Mouse (Mus musculus): ENCODE results near the gene Drd1. TPM values are rescaled to one million over a fixed set of nuclear protein-coding genes. Genes with fewer than 3 reads are reported as not detected.
A peak's percentile ranks its signal among the peaks of the same experiment; 100 is the strongest.

Gene Drd1
- polyA plus RNA-seq (2014; fragmentation: Nextera tagmentation; extraction: Ambion mirVana), result 0.05 and 0.16 TPM in 2 replicates

DNA sequence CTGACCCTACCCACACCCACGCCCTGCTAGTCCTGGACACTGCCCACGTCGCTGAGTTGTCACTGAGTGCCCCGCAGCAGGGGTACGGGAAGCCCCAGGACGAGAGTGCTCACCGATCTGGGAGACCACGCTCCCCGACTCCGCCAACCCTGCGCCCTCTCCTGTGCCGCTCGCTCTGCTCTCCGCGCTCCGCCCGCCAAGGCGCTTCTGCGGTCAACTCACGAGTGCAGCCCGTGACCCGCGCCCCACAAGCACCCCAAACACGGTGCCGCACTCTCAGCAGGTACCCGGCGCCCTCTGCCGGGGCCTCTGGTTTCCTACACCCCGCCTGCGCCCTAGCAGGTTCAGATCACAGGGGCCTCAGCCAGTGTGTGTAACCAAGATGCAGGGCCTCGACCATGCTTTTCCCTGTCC lies at the start of gene Drd1:
TSS of gene Drd1 (minus strand) at position 258 of the 414 bp plus-strand sequence.
- no peak within 1 kb of the TSS for H3K27ac ChIP-seq (ENCODE audit: low read depth, low read length)
- no peaks in the 10 kb centered on the region for H3K36me3 ChIP-seq (ENCODE audit: control insufficient read depth, insufficient read depth, low read length)
- H3K9ac ChIP-seq (ENCODE audit: low read depth, low read length), result peak within 1 kb of the TSS; percentile 38; the same call in 1 of the 2 replicates
- H3K4me1 ChIP-seq (ENCODE audit: control insufficient read depth, insufficient read depth, low read length), result no peaks in the 10 kb centered on the region
- WGBS, result under 1% methylated on average over 31 of the region's 31 CpGs
- H3K4me3 ChIP-seq (ENCODE audit: low read length), result peak within 1 kb of the TSS; percentile 41
- H3K27me3 ChIP-seq (ENCODE audit: control insufficient read depth, insufficient read depth, low read length), result peaks cover 21% of the 10 kb centered on the region
- H3K4me2 ChIP-seq (replicated peaks; ENCODE audit: low read depth, low read length), result peak within 1 kb of the TSS; percentile 85
- ATAC-seq (ENCODE audit: low FRiP score, low TSS enrichment), result peak; percentile 73; the same call in 1 of the 2 replicates
- no peaks in the 10 kb centered on the region for H3K9me3 ChIP-seq (ENCODE audit: control insufficient read depth, low read length)

- Histone ChIP-seq H3K27me3 (ENCODE audit: control insufficient read depth, insufficient read depth, low read length) (no peaks in the 10 kb centered on the region), H3K9me3 (ENCODE audit: control insufficient read depth, low read length) (no peaks in the 10 kb centered on the region), H3K9ac (ENCODE audit: low read depth, low read length) (no peak overlapping the region), H3K4me2 (replicated peaks; ENCODE audit: low read depth, low read length) (no peak overlapping the region), H3K27ac (ENCODE audit: low read depth, low read length) (no peak overlapping the region), H3K4me3 (ENCODE audit: low read length) (no peak overlapping the region), H3K36me3 (ENCODE audit: control insufficient read depth, insufficient read depth, low read length) (peaks cover 24% of the 10 kb centered on the region; the same call in 1 of the 2 replicates), H3K4me1 (ENCODE audit: control insufficient read depth, insufficient read depth, low read length) (no peaks in the 10 kb centered on the region)
- 67% methylated on average over 10 of the region's 10 CpGs for WGBS
- ATAC-seq (ENCODE audit: low FRiP score, low TSS enrichment), result no peak
Measured at GRCm38 (mm10) chr13:54103866-54104265, 48.4 kb upstream of the Drd1 start.

DNA sequence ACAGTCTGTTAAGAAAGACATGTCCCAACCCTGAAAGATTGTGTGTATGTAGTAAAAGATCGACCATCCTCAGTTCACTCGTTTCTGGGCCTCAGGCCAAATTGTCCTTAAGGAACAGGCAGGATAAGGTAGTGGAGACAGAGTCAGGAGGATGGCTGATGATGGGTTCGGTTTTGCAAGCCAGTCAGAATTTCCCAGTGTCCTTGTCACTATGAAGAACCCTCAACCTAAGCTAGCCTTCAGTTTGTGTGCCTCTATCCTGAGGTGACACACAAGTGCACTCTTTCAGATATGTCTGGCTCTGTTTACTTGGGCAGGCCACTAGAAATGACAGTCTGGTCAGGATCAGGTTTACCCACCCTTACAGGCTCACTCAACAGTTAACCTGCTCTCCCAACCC lies 47.8 kb upstream of the Drd1 start:
- 86% methylated on average over 3 of the region's 3 CpGs for WGBS
- Histone ChIP-seq H3K9me3 (ENCODE audit: control insufficient read depth, low read length) (no peaks in the 10 kb centered on the region), H3K27ac (ENCODE audit: low read depth, low read length) (no peak overlapping the region), H3K4me2 (replicated peaks; ENCODE audit: low read depth, low read length) (no peak overlapping the region), H3K9ac (ENCODE audit: low read depth, low read length) (no peak overlapping the region), H3K36me3 (ENCODE audit: control insufficient read depth, insufficient read depth, low read length) (peaks cover 25% of the 10 kb centered on the region; the same call in 1 of the 2 replicates), H3K4me1 (ENCODE audit: control insufficient read depth, insufficient read depth, low read length) (no peaks in the 10 kb centered on the region), H3K27me3 (ENCODE audit: control insufficient read depth, insufficient read depth, low read length) (no peaks in the 10 kb centered on the region), H3K4me3 (ENCODE audit: low read length) (no peak overlapping the region)
- ATAC-seq (ENCODE audit: low FRiP score, low TSS enrichment), result no peak

DNA sequence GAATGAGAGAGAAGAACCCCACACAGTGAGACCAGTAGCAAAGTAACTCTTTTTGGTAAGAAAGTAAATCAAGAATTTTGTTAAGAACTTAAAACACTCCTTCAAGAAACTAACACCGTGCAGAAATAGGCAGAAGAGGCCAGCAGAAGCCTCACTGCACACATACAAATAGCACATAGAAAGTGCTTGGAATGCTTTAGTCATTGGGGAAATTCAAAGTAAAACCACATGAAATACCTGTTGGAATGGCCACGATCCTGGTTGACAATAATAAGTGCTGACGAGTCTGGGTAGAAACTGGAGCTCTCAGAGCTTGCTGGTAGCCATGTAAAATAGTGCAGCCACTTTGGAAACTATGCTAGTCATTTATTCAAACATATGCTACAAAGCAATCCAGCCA lies 46.6 kb upstream of the Drd1 start:
- 92% methylated on average over 3 of the region's 3 CpGs for WGBS
- Histone ChIP-seq H3K27me3 (ENCODE audit: control insufficient read depth, insufficient read depth, low read length) (no peaks in the 10 kb centered on the region), H3K4me2 (replicated peaks; ENCODE audit: low read depth, low read length) (no peak overlapping the region), H3K27ac (ENCODE audit: low read depth, low read length) (no peak overlapping the region), H3K9me3 (ENCODE audit: control insufficient read depth, low read length) (no peaks in the 10 kb centered on the region), H3K4me1 (ENCODE audit: control insufficient read depth, insufficient read depth, low read length) (no peaks in the 10 kb centered on the region), H3K4me3 (ENCODE audit: low read length) (no peak overlapping the region), H3K36me3 (ENCODE audit: control insufficient read depth, insufficient read depth, low read length) (peaks cover 32% of the 10 kb centered on the region), H3K9ac (ENCODE audit: low read depth, low read length) (no peak overlapping the region)
- ATAC-seq (ENCODE audit: low FRiP score, low TSS enrichment), result no peak

DNA sequence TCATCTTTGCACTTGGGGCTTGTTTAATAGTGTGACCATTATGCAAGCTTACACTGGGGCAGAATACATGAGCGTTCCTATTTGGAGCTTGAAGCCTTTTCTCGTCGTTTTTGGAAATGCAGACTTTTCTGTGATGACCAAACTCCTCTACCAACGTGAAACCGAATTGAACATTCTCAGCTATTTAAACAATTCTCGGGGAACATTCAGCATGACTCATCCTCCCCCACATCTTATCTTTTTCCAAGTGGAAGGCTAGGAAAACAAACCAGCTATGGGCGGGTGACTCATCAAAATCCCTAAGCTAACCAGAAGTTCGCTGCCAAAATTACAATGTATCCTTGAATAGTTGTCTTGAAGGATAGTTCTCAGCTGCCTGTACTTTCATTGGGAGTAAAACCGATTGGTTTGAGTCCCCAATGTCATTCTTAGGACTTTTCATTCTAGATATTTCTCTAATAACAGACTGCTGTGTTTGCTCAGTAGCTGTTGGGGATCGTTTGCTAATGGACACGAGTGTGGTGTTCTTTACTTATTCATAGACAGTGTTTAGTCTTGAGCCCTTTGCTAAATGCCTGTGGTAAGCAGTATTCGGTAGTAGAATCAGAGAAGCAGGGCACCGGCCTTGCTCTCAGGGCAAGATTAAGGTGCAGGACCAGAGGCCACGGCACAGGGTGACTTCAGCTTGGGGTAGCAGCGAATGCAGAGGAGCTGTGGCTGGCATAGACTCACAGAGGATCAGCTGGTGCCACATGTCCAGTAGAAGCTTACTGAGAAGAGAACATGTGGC lies 45.7 kb upstream of the Drd1 start:
- H3K27me3 ChIP-seq (ENCODE audit: control insufficient read depth, insufficient read depth, low read length), result no peaks in the 10 kb centered on the region
- no peaks in the 10 kb centered on the region for H3K4me1 ChIP-seq (ENCODE audit: control insufficient read depth, insufficient read depth, low read length)
- H3K4me3 ChIP-seq (ENCODE audit: low read length), result no peak overlapping the region
- H3K9me3 ChIP-seq (ENCODE audit: control insufficient read depth, low read length), result no peaks in the 10 kb centered on the region
- WGBS, result 81% methylated on average over 15 of the region's 15 CpGs
- no peak overlapping the region for H3K4me2 ChIP-seq (replicated peaks; ENCODE audit: low read depth, low read length)
- peaks cover 31% of the 10 kb centered on the region for H3K36me3 ChIP-seq (ENCODE audit: control insufficient read depth, insufficient read depth, low read length)
- no peak overlapping the region for H3K9ac ChIP-seq (ENCODE audit: low read depth, low read length)
- no peak for ATAC-seq (ENCODE audit: low FRiP score, low TSS enrichment)
- no peak overlapping the region for H3K27ac ChIP-seq (ENCODE audit: low read depth, low read length)

DNA sequence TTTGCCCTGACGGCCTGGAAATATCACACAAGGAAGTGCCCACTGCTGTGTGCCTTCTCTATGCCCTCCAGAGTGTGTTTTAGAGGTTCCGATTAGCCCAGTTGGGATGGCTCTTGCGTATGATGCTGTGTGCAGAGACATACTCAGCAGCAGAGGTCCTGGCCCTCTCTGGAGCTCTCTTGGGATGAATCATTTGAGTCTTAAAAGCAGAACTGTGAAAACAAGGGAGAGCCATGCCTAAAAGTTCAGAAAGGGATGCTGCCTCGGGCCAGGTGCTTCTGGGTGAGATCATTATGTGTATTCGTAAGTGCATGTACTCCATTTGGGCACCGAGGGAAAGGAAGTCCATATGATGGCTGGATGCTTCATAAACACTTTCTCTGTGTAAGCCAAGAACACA lies 42.3 kb upstream of the Drd1 start:
- no peaks in the 10 kb centered on the region for H3K4me1 ChIP-seq (ENCODE audit: control insufficient read depth, insufficient read depth, low read length)
- peaks cover 57% of the 10 kb centered on the region for H3K36me3 ChIP-seq (ENCODE audit: control insufficient read depth, insufficient read depth, low read length)
- H3K4me2 ChIP-seq (replicated peaks; ENCODE audit: low read depth, low read length), result no peak overlapping the region
- WGBS, result 92% methylated on average over 6 of the region's 6 CpGs
- H3K9me3 ChIP-seq (ENCODE audit: control insufficient read depth, low read length), result no peaks in the 10 kb centered on the region
- H3K27ac ChIP-seq (ENCODE audit: low read depth, low read length), result no peak overlapping the region
- no peak for ATAC-seq (ENCODE audit: low FRiP score, low TSS enrichment)
- H3K4me3 ChIP-seq (ENCODE audit: low read length), result no peak overlapping the region
- H3K9ac ChIP-seq (ENCODE audit: low read depth, low read length), result no peak overlapping the region
- H3K27me3 ChIP-seq (ENCODE audit: control insufficient read depth, insufficient read depth, low read length), result no peaks in the 10 kb centered on the region

DNA sequence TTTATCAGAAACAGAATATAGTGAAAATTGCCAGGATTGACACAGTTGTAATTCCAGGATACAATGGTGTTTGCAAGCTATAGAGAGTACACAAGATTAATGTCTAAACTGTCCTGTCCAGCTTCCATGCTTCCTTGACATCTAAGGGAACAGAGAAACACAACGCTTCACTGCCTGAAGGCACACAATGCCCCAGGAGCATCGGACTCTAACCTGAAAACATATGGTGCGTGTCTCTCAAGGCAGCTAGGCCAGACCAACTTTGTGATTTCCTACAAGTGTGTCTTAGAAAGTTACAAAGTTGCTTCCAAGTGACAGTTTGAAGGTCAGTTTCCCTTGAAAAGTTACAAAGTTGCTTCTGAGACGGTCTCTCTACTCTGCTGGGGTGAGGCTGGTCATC lies 41.7 kb upstream of the Drd1 start:
- Histone ChIP-seq H3K27ac (ENCODE audit: low read depth, low read length) (no peak overlapping the region), H3K4me2 (replicated peaks; ENCODE audit: low read depth, low read length) (no peak overlapping the region), H3K36me3 (ENCODE audit: control insufficient read depth, insufficient read depth, low read length) (peaks cover 60% of the 10 kb centered on the region), H3K27me3 (ENCODE audit: control insufficient read depth, insufficient read depth, low read length) (no peaks in the 10 kb centered on the region), H3K9ac (ENCODE audit: low read depth, low read length) (no peak overlapping the region), H3K4me1 (ENCODE audit: control insufficient read depth, insufficient read depth, low read length) (no peaks in the 10 kb centered on the region), H3K9me3 (ENCODE audit: control insufficient read depth, low read length) (no peaks in the 10 kb centered on the region), H3K4me3 (ENCODE audit: low read length) (no peak overlapping the region)
- WGBS, result 92% methylated on average over 4 of the region's 4 CpGs
- no peak for ATAC-seq (ENCODE audit: low FRiP score, low TSS enrichment)

- no peaks in the 10 kb centered on the region for H3K4me1 ChIP-seq (ENCODE audit: control insufficient read depth, insufficient read depth, low read length)
- no peak overlapping the region for H3K4me2 ChIP-seq (replicated peaks; ENCODE audit: low read depth, low read length)
- H3K4me3 ChIP-seq (ENCODE audit: low read length), result no peak overlapping the region
- ATAC-seq (ENCODE audit: low FRiP score, low TSS enrichment), result no peak
- no peaks in the 10 kb centered on the region for H3K27me3 ChIP-seq (ENCODE audit: control insufficient read depth, insufficient read depth, low read length)
- no peaks in the 10 kb centered on the region for H3K9me3 ChIP-seq (ENCODE audit: control insufficient read depth, low read length)
- H3K27ac ChIP-seq (ENCODE audit: low read depth, low read length), result no peak overlapping the region
- no peak overlapping the region for H3K9ac ChIP-seq (ENCODE audit: low read depth, low read length)
- WGBS, result 88% methylated on average over 8 of the region's 8 CpGs
- peaks cover 73% of the 10 kb centered on the region for H3K36me3 ChIP-seq (ENCODE audit: control insufficient read depth, insufficient read depth, low read length)
Measured at GRCm38 (mm10) chr13:54095721-54096120, 40.2 kb upstream of the Drd1 start.

DNA sequence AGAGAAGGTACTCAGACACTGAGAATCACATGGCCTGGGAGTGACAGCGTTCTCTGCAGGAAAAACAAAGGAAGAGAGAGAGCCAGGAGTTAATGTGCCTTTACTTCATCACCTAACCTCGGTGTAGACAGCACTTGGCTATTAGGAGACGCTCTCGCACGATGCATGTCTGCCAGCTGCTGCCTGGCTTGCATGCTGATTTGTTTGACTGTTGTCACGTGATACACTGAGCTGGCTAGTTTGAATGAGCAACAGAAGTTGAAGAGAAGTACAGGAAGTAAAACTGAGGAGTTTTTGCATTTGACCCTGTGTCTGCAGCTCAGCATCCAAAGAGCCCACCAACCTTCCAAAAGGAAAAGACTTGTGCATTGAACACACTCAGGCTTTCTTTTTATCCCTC lies 39.5 kb upstream of the Drd1 start:
- Histone ChIP-seq H3K9ac (ENCODE audit: low read depth, low read length) (no peak overlapping the region), H3K4me2 (replicated peaks; ENCODE audit: low read depth, low read length) (no peak overlapping the region), H3K27me3 (ENCODE audit: control insufficient read depth, insufficient read depth, low read length) (no peaks in the 10 kb centered on the region), H3K4me3 (ENCODE audit: low read length) (no peak overlapping the region), H3K27ac (ENCODE audit: low read depth, low read length) (no peak overlapping the region), H3K36me3 (ENCODE audit: control insufficient read depth, insufficient read depth, low read length) (peaks cover 75% of the 10 kb centered on the region), H3K9me3 (ENCODE audit: control insufficient read depth, low read length) (no peaks in the 10 kb centered on the region), H3K4me1 (ENCODE audit: control insufficient read depth, insufficient read depth, low read length) (no peaks in the 10 kb centered on the region)
- no peak for ATAC-seq (ENCODE audit: low FRiP score, low TSS enrichment)
- 83% methylated on average over 6 of the region's 6 CpGs for WGBS
